Mouse (Mus musculus) layer of hippocampus, adult 11-12 months (tissue): ENCODE measurements around the gene Irf4.

Experiments
- DNase-seq: peaks from one replicate; pipeline ENCODE4 v3.0.0; 2022; ENCODE audit warnings: low spot score

Irf4 gene

DNA sequence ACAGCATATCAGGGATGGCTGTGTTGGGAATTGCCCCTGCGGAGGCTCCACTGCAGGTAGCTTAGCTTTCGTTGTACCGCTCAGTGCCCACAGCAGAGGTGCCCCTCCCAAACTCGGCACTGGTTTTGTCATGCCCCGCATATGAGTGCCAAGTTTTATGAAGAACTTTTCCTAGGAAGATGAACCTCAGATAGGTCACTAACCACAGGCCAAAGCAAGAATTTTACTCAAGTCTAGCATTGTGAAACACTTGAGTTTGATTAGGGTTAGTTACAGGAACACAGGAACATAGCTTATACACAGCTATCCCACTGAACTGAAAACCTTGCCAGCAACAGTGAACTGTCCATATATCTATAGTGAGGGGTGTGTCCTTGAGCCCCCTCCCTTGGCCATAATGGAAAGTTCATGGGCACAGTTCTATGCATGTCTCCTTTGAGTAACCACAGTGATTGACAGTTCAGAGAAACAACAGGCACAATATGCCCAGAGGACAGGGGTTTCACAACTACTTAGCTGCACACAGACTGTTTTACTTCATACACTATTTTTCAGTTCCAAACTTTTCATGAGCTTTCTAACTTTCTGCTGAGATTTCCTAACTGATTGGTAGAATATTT, 53.4 kb downstream of the Irf4 start:
- DNase-seq: no peak

GRCm38 (mm10) chr13:30809240-30809639, 60.2 kb downstream of the Irf4 start:
- no peak for DNase-seq

DNA sequence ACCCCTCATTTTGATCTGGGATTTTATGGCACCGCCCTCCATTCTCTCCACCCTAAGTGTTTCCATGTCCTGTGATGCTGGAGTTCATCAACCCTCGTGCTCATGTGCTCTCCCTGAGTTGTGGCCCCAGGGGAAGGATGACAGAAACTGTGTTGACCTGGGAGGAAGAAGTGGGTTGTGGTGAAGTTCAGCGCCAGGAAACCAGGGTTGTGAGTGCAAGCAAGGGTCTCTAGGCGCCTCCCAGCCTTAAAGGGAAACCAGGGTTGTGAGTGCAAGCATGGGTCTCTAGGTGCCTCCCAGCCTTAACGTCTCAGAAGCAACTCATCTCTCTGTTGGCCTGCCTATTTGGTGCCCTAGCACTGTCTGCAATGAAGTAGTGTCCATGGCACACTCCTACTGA, 64.4 kb downstream of the Irf4 start:
- DNase-seq: no peak

DNA sequence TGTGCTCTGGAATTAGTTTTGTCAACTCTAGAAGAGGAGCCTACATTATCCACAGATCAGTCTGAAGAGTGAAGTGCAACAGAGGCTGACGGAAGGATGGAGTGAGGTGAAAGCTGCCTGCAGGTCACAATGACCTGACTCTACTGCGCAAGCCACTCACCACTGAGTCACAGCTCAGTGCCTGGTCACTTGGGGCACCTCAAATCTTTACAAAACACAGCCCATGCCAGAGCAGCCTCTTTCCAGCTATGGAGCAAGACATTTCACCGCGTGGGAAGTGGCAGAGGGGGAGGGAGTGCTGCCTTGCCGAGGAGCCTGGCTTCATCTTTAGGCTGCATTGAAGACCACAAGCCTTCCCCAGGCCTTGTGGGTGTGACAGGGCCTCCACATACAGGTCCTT, 65.2 kb downstream of the Irf4 start:
- DNase-seq: no peak
